Mouse (Mus musculus): ENCODE data around the gene Nmnat3. TPM values are rescaled to one million over a fixed set of nuclear protein-coding genes. Genes with fewer than 3 reads are reported as not detected.
A peak's percentile ranks its signal among the peaks of the same experiment; 100 is the strongest.
"Not testable (repeated sequence)": the region's sequence is repeated elsewhere in the genome, so short reads cannot be mapped to it uniquely, and the experiment has no call there.

Nmnat3 gene
- total RNA-seq (2021) = 1 to 10 TPM; 1.4 to 2.8 TPM

GRCm38 (mm10) chr9:98287135-98287534, at the start of gene Nmnat3:
Gene Nmnat3, plus strand, starts transcription at chr9:98287435.
- intact Hi-C loops (cut with DNase I); DNase-seq (ENCODE audit: low spot score in 2 of 2): not testable (repeated sequence)

GRCm38 (mm10) chr9:98243481-98243880, 43.8 kb upstream of the Nmnat3 start:
- no peak for DNase-seq (ENCODE audit: low spot score in 2 of 2)
- intact Hi-C loops (cut with DNase I) = loop anchor here (5.0 to 10.0 kb wide), 2 partner anchors 211 to 949 kb away; partner anchors contain the start of gene Clstn2

- intact Hi-C loops (cut with DNase I) = loop anchor here (5.0 to 10.0 kb wide), 2 partner anchors 212 to 949 kb away; partner anchors contain the start of gene Clstn2
These were observed 43.0 kb upstream of the Nmnat3 start for GRCm38 (mm10) chr9:98244223-98244622.

DNA sequence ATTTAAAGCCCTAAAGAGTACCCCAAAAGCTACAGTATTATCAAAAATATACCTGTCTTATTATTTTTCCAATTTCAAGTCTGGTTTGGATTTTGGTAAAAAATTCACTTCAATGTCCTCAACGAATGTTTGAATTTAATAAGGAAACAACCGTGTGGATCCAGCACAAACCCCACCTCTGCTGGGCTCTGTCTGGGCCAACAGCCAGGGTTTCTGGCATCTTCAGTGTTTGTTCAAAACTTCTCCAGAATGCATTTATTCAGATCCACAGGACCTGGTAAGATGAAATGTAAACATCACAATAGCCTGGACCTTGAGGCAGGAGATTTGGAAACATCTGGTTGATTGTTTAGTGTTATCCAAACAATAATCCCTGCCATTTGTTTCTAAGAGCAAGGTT, 42.0 kb upstream of the Nmnat3 start:
- DNase-seq (ENCODE audit: low spot score in 2 of 2) = no peak
- intact Hi-C loops (cut with DNase I) = loop anchor here (10.0 kb wide), 1 partner anchor 950 kb away; no protein-coding TSS in a partner anchor

More at GRCm38 (mm10) chr9:98244223-98244622, 43.0 kb upstream of the Nmnat3 start:
- peak; percentile 54 to 80 for DNase-seq (ENCODE audit: low spot score in 2 of 2)

DNA sequence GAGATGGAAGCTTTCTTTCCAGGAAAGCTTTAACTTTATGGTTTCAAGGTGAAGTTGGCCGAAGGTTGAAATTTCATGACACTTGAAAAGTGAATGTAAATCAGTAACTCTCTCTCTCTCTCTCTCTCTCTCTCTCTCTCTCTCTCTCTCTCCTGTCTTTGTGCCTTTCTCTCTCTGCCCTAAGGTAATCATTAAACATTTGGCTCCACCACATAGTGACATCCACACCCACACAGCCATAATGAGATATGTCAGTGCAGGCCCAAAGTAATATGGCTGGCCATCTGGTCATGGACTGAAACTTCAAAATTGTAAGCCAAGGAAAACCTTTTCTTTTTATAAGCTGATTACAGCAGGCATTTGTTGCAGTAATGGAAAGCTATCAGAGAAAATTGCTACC, 40.9 kb upstream of the Nmnat3 start:
- no peak for DNase-seq (ENCODE audit: low spot score in 2 of 2)

DNA sequence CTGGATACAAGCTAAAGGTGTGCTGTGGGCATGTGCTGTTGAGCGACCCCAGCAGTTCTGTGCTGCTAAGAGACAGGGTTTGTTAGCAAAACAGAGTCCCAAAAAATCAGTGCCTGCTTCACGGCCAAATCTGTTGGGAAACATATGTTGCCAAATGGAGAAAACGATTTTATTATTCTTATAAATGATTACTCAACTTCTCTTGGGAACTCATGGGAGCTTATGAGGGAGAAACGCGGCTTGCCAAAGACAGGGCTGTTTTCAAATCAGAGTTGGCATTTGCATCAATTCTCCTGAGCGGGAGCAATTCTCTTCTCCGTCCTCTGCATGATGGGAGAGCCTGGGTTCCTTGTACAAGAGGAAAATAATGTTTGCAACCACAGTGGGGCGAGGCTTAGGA, 27.0 kb upstream of the Nmnat3 start:
- DNase-seq (ENCODE audit: low spot score in 2 of 2) = no peak
- intact Hi-C loops (cut with DNase I) = no loop called here

More for the DNA sequence above, 40.9 kb upstream of the Nmnat3 start:
- intact Hi-C loops (cut with DNase I) = loop anchor here (10.0 kb wide), 1 partner anchor 952 kb away; no protein-coding TSS in a partner anchor

DNA sequence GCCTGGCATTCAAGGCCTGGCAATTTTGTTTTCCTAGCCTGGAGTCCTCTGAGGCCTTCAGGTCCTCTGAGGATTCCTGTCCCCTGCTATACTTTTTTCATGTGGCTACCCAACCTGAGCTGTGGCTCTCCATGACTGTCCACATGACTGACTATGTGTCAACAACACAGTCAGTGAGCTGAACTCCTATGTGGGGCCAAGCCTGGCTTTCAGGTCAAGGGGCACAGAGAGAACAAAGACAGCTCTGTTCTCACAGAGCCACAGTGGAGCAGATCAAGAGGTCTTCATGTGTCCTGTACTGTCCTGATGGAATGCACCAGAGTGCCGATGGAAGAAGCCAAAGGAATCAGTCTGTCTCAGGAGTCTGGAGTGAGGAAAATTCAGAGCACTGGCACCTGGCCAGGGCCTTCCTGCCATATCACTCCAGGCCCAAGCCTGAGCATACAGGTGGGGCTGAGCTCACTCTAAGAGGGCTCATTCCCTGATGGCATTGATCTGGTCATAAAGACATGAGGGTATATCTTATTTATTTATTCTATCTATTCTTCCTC, 25.7 kb upstream of the Nmnat3 start:
- intact Hi-C loops (cut with DNase I) = no loop called here
- no peak for DNase-seq (ENCODE audit: low spot score in 2 of 2)

GRCm38 (mm10) chr9:98264916-98265315, 22.3 kb upstream of the Nmnat3 start:
- intact Hi-C loops (cut with DNase I) = no loop called here
- DNase-seq (ENCODE audit: low spot score in 2 of 2) = peak; percentile 10 to 42

DNA sequence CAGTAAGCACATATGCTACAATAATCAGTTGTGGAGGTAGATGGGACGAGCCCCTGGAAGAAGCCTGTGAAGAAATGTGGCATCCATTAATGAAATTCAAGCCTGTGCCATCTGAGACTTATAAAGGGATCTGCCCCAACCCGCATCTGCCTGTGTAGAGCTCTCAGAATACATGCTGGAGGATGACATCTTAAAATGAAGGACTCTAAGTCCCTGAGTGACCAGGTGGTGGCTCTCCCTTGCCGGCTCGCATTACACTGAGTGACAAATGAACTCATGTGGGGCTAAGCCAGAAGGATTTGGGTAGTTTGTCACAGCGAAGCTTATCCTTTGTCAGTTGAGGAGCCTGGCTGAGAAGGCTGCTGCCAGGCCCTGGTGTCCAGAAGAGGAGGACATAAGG, 14.5 kb upstream of the Nmnat3 start:
- intact Hi-C loops (cut with DNase I) = no loop called here
- no peak for DNase-seq (ENCODE audit: low spot score in 2 of 2)

DNA sequence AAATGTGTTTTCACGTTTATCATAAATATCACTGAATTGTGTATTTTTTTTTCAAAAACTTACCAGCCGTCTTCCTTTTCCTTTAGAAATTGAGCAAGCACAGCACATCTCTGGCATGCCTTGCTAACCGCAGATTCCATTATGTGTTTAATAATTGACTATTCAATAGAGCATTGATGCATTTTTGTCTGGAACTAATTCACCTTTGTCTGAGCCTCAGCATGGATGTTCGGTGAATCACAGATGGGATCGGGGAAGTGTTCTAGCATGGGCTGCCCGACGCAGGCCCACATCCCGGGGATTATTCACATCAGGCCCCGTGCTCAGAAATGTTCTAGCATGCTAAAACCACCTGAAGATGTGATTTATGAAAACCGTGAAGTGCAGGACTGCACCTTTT, 12.2 kb upstream of the Nmnat3 start:
- intact Hi-C loops (cut with DNase I) = no loop called here
- no peak for DNase-seq (ENCODE audit: low spot score in 2 of 2)

DNA sequence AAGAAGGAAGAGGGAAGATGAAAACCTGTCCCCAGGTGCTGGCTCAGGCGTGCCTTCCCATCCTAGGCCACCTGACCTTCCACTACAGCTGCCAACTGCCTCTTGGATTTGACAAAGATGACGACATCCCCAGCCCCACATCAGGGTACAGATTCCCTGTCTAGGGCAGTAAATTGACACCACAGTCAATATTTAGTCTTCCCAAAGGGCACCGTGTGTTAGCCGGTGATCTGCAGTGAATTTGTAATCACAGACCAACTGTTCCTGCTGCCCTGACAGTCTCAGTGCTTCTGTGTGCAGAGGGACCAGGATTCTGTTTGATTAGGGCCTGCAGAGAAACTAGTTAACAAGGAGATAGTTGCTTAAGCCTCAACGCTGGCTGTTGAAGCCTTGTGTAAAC, 7.1 kb upstream of the Nmnat3 start:
- no peak for DNase-seq (ENCODE audit: low spot score in 2 of 2)
- intact Hi-C loops (cut with DNase I) = no loop called here

DNA sequence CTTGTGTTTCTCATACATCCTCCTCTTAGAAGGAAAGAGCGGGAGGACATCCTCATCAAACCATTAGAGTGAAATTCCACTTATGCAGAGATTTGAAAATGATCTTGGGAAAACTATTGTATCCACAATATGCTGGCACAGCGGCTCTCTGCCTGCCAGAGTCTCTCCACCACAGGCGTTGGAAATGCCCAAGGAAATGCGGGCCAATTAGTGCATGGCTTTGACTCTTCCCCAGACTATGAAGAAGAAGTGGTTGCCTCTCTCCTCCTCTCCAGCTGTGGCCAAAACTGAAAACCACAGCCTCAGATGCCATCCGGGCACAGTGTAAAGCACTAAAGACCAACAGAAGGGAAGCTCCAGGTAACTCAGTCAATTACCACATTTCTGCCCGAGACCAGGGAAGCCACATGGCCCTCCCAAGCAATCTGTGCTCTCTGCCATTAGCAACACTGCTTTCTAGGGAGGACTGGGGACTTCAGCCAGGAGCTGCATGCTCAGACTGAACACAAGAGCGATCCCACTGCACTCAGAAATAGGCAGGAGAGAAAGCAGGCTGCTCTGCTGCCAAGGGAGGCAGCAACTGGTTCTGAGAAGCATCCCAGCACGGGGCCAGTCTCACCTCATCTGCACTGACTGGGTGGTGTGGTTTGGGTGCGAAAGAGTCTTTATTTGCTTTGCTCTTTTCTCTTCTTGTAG, 1.5 kb upstream of the Nmnat3 start:
- peak in 1 of 2 experiments; percentile 37 for DNase-seq (ENCODE audit: low spot score in 2 of 2)
- intact Hi-C loops (cut with DNase I) = no loop called here

DNA sequence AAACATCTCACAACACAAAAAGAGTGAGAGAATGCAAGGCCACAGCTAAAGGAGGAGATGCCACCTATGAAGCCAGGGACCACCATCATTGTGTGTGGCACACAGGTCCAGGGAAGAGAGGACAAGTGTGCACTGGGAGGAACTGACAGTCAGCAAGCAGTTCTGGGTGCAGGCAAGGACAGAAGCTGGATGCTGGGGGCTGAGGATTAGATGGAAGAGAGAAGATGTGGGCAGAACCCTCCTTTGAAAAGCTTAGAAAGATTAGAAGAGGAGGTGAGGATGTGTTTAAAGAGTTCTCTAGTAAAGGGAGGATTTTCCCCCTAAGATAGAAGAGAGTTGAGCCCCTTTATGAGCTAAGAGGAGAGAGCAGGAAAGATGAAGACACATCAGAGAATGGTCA, 2.4 kb downstream of the Nmnat3 start:
- intact Hi-C loops (cut with DNase I) = no loop called here
- DNase-seq (ENCODE audit: low spot score in 2 of 2) = peak in 1 of 2 experiments; percentile 55

GRCm38 (mm10) chr9:98290591-98290990, 3.4 kb downstream of the Nmnat3 start:
- intact Hi-C loops (cut with DNase I) = no loop called here
- peak in 1 of 2 experiments; percentile 50 for DNase-seq (ENCODE audit: low spot score in 2 of 2)

GRCm38 (mm10) chr9:98296383-98297201, 9.4 kb downstream of the Nmnat3 start:
- peak; percentile 75 to 78 for DNase-seq (ENCODE audit: low spot score in 2 of 2)
- intact Hi-C loops (cut with DNase I) = loop anchor here (5.0 kb wide), 1 partner anchor 106 kb away; no protein-coding TSS in a partner anchor

GRCm38 (mm10) chr9:98297234-98297936, 10.2 kb downstream of the Nmnat3 start:
- intact Hi-C loops (cut with DNase I) = loop anchor here (5.0 kb wide), 1 partner anchor 105 kb away; no protein-coding TSS in a partner anchor
- DNase-seq (ENCODE audit: low spot score in 2 of 2) = peak in 1 of 2 experiments; percentile 18

- intact Hi-C loops (cut with DNase I) = loop anchor here (5.0 kb wide), 1 partner anchor 104 kb away; no protein-coding TSS in a partner anchor
- DNase-seq (ENCODE audit: low spot score in 2 of 2) = no peak
These were observed 10.8 kb downstream of the Nmnat3 start for GRCm38 (mm10) chr9:98297937-98298595.

GRCm38 (mm10) chr9:98298761-98299160, 11.5 kb downstream of the Nmnat3 start:
- no peak for DNase-seq (ENCODE audit: low spot score in 2 of 2)
- intact Hi-C loops (cut with DNase I) = loop anchor here (5.0 kb wide), 1 partner anchor 104 kb away; no protein-coding TSS in a partner anchor

GRCm38 (mm10) chr9:98299235-98299634, 12.0 kb downstream of the Nmnat3 start:
- no peak for DNase-seq (ENCODE audit: low spot score in 2 of 2)
- intact Hi-C loops (cut with DNase I) = loop anchor here (5.0 kb wide), 1 partner anchor 103 kb away; no protein-coding TSS in a partner anchor

Data from left cerebral cortex, postnatal 25 days (tissue).